Mouse (Mus musculus): ENCODE measurements around the gene Commd1.

GRCm38 (mm10) chr11:22897642-22898041 lies 84.5 kb downstream of the Commd1 start:
- no peak for TF ChIP-seq POLR2A (IDR thresholded peaks at IDR 0.05; ENCODE audit: insufficient read depth, low read length)
- no peak for TF ChIP-seq EP300 (IDR thresholded peaks at IDR 0.05; ENCODE audit: insufficient read depth, low read depth, low read length)
